Mouse (Mus musculus) cerebellum, adult 2 months (tissue): ENCODE results near the gene Gabpa. TPM values are rescaled to one million over a fixed set of nuclear protein-coding genes. Genes with fewer than 3 reads are reported as not detected.

Source experiments
- DNase-seq, 2 experiments: peaks; one replicate each; pipeline ENCODE4 v3.0.0; 2021
- H3K27ac ChIP-seq: fragments of 200-500 bp; 2 replicates; pipeline ENCODE4 v1.5.1; 2012; ENCODE audit warnings: low read length, control low read depth, inconsistent platforms; ENCODE audit not compliant: insufficient read depth
- H3K27me3 ChIP-seq: fragments of 200-500 bp; 2 replicates; pipeline ENCODE4 v1.6.1; 2012; ENCODE audit warnings: inconsistent platforms, mild to moderate bottlenecking, low read length, moderate library complexity; ENCODE audit not compliant: control insufficient read depth, insufficient read depth
- H3K4me1 ChIP-seq: fragments of 200-500 bp; 2 replicates; pipeline ENCODE4 v1.6.1; 2011; ENCODE audit warnings: low read length; ENCODE audit not compliant: control insufficient read depth, insufficient read depth
- H3K4me3 ChIP-seq: fragments of 200-500 bp; replicated peaks from 2 replicates; pipeline ENCODE3; 2011; ENCODE audit warnings: mild to moderate bottlenecking, low read depth, low read length, control low read depth; ENCODE audit not compliant: insufficient read depth
- CTCF ChIP-seq: fragments of 200-500 bp; IDR thresholded peaks from 2 replicates; pipeline ENCODE4 v1.5.1; 2011; ENCODE audit warnings: low read depth, mild to moderate bottlenecking, control low read depth, low read length, moderate library complexity, borderline replicate concordance; ENCODE audit not compliant: insufficient read depth
- POLR2A ChIP-seq: fragments of 200-500 bp; IDR thresholded peaks from 2 replicates; pipeline ENCODE4 v1.6.1; 2011; ENCODE audit warnings: low read length, control low read depth, borderline replicate concordance; ENCODE audit not compliant: insufficient read depth
- WGBS: fragments of 180-500 bp; shearing (Covaris S2); methylation state at CpG from one replicate; pipeline ENCODE4 v1.1.7; 2018; 5-methylcytosine and 5-hydroxymethylcytosine counted together
- polyA plus RNA-seq: library from polyadenylated mRNA; depleted of rRNA; stranded (reverse); fragments of >200 nt; gene quantifications from 2 replicates; pipeline ENCODE4 v1.2.3, GENCODE M21; 2012

Gene Gabpa
- polyA plus RNA-seq, 1 experiment, result 18.7 TPM

DNA sequence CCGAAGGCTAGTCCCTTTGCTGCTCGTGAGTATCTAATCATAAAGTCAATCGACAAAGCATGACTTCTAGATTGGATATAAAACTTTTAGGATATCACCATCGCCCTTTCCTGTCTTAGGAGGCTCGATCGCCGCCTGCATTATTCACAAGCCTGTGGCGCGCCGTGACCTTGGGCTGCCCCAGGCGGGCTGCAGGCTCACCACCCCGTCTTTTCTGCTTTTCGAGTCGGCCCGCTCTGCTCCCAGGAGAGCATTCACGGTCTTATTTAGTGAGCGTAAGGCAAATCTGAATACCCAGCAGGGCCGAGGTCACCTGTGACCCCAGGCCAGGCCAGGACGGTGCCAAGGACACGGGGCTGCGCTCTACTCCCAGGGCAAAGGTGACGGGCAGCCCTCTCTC is 381 bp upstream of the Gabpa start:
- Histone ChIP-seq H3K4me3 (peak overlapping the region; percentile 95), H3K4me1 (peaks cover 8% of the 10 kb centered on the region), H3K27me3 (no peaks in the 10 kb centered on the region), H3K27ac (peak overlapping the region; percentile 89)
- under 1% methylated on average over 22 of the region's 22 CpGs for WGBS
- TF ChIP-seq CTCF, result no peak
- no peak for TF ChIP-seq POLR2A
- no peak for DNase-seq

DNA sequence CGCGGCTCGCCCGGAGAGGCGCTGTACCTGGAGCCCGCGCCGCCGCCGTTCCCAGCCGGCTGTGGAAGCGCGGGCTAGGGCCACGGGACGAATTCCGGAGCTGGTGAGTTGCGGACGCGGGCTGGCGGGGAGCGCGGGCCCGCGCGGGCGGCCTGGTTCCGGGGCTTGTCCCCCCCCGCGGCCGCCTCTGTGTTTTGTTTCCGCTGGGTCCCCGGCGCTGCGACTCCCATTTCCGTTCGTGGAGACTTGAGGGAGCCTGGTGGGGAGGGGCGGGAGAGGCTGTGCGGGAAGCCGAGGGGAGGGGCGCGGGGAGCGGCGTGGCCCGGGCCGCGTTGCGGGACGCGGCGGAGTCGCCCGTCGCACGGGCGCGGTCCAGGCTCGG is 707 bp downstream of the Gabpa start, which contains the start of gene Atp5j:
Atp5j (minus strand) TSS at position 185 of the 382 bp plus-strand sequence.
- Histone ChIP-seq H3K4me1 (peaks cover 8% of the 10 kb centered on the region), H3K4me3 (peak within 1 kb of the TSS; percentile 95), H3K27ac (peak within 1 kb of the TSS; percentile 89), H3K27me3 (no peaks in the 10 kb centered on the region)
- WGBS, result under 1% methylated on average over 49 of the region's 57 CpGs
- TF ChIP-seq CTCF, result no peak
- no peak for TF ChIP-seq POLR2A
- peak; percentile 88 to 89 for DNase-seq

DNA sequence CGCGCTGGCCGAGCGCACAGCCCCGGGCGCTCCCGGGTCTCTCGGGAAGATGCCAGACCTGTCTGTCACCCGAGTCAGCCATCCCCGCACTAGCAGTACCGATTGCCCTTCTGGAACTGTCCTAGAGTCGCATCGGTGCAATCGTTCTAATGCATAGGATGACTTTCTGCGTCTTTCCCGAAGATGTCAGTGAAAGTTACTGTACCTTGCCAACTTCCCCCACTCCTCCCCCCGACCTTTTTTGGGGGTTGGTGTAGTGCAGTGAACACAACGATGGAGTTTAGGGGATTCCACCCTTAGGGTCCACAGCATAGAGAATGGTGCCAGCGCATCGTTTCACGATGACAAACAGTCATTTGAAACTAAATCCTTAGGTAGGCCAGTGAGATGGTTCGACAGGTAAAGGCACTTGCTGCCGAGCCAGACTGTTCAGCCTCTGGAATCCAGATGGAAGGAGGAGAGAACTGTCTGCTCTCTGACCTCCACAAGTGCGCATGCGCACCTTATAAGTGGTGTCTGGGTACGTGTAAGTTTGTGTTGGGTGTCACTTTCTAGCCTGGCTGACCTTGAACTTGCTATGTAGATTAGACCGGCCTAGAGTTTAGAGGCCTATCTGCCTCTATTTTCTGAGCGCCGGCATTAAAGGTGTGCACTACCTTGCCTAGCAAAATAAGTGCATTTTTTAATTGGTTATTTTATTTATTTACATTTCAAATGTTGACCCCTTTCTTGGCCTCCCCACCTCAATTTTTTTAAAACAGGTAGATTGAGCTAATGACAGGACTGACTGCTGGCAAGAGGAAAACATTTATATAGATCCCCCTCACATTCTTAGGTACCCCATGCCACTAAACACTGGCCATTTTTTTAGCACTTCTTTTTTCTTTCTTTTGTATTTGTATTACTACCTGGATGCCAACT is 1.4 kb downstream of the Gabpa start:
- peak overlapping the region; percentile 58 for H3K27ac ChIP-seq
- 6% methylated on average over 29 of the region's 29 CpGs for WGBS
- H3K4me3 ChIP-seq, result peak overlapping the region; percentile 95
- H3K4me1 ChIP-seq, result peaks cover 8% of the 10 kb centered on the region
- TF ChIP-seq POLR2A (no peak), CTCF (no peak)
- no peaks in the 10 kb centered on the region for H3K27me3 ChIP-seq
- DNase-seq, result no peak

DNA sequence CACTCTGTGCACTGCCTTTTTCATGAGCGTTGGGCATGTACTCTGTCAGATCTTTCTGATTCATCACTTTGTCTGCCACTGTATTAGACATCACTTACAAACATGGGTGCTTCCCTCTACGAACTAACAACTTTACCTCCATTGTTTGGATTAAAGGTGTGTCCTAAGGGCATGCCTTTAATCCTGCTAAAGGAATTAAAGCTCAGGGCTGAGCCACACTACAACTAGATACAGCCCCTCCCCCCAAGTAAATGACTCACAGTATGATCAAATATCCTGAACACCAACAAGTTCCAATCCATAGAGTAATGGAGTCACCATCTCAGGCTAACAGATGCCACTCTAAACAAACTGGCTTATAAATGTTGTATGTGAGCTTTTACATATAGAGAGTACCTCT is 3.9 kb downstream of the Gabpa start:
- H3K4me1 ChIP-seq, result no peaks in the 10 kb centered on the region; the same call in none of the 2 replicates
- TF ChIP-seq CTCF, result no peak
- no peak for TF ChIP-seq POLR2A
- H3K27ac ChIP-seq, result no peak overlapping the region
- H3K27me3 ChIP-seq, result no peaks in the 10 kb centered on the region
- no peak for DNase-seq
- 87% methylated on average over 2 of the region's 2 CpGs for WGBS
- H3K4me3 ChIP-seq, result no peak overlapping the region

DNA sequence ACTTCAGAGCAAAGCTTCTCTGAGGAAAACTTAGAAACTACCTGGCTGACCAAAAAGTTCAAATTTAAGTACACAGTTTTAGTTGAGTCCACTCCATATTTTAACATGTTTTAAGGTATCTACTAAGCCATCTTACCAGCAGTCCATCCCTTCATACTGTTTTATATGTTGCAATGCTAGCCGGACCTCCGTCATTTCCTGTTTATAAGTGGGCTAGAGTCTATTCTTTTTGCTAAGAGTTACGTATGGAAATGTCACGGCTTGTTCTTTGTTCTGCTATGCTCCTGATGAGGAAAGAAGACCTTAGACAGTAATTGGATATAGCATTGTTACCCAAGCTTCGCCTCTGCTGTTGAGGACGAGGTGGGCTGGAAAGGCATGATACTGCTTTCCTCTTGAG is 18.8 kb downstream of the Gabpa start:
- no peak for TF ChIP-seq CTCF
- no peak for TF ChIP-seq POLR2A
- Histone ChIP-seq H3K4me3 (no peak overlapping the region), H3K27me3 (no peaks in the 10 kb centered on the region), H3K4me1 (no peaks in the 10 kb centered on the region), H3K27ac (no peak overlapping the region)
- DNase-seq, result no peak
- WGBS, result 92% methylated on average over 6 of the region's 6 CpGs

DNA sequence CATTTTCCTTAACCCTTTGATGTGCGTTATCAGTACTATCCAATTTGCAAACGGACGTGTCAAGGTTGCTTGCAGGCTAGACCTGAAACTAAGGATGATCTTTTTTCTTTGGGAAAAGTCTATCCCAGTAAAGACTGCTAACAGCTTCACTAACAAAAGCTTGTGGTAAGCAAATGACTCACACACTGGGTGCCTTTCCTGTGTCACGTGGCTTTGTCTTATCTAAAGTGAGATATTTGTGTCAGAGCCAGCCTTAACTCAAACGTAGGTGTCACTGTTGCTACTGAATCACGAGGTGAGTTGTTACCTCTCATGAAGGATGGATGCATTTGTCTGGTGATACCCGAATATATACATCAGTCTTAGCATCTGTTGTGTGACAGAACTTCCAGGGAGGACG is 29.9 kb downstream of the Gabpa start:
- Histone ChIP-seq H3K4me1 (no peaks in the 10 kb centered on the region), H3K4me3 (no peak overlapping the region), H3K27ac (no peak overlapping the region), H3K27me3 (no peaks in the 10 kb centered on the region)
- no peak for TF ChIP-seq POLR2A
- WGBS, result 91% methylated on average over 8 of the region's 8 CpGs
- no peak for DNase-seq

DNA sequence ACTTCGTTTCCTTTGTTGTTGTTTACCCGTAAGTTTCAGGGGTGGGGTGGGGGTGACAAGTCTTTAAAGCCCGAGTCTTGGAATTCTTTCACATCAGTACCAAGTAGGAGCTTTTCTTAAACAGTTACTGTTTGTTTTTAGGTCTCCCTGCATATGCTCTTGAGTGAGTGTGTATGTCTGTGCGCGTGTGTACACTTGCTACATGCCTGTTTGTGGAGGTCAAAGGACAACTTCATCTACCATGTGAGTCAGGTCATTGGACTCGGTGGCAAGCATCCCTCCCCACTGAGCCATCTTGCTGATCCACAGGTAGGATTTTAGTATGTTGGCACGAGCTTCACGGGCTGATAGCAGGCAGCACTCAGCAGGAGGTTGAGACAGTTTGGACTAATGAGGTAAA is 39.1 kb downstream of the Gabpa start:
- no peak for DNase-seq
- Histone ChIP-seq H3K27ac (no peak overlapping the region), H3K4me3 (no peak overlapping the region), H3K27me3 (no peaks in the 10 kb centered on the region; the same call in 1 of the 2 replicates), H3K4me1 (no peaks in the 10 kb centered on the region)
- TF ChIP-seq CTCF (no peak), POLR2A (no peak)
- WGBS, result 62% methylated on average over 8 of the region's 8 CpGs
